Mouse (Mus musculus) ES-Bruce4 (cell line): ENCODE results near the gene Ppp1r2. TPM values are rescaled to one million over a fixed set of nuclear protein-coding genes. Genes with fewer than 3 reads are reported as not detected.
A peak's percentile ranks its signal among the peaks of the same experiment; 100 is the strongest.

Experiments
- H3K27ac ChIP-seq: 2 replicates; pipeline ENCODE4 v1.5.1; 2012; ENCODE audit warnings: low read length, inconsistent platforms; ENCODE audit not compliant: insufficient read depth
- H3K27me3 ChIP-seq: 2 replicates; pipeline ENCODE4 v1.6.1; 2012; ENCODE audit warnings: mild to moderate bottlenecking, low read length, inconsistent platforms; ENCODE audit not compliant: control insufficient read depth, poor library complexity, insufficient read depth, severe bottlenecking
- H3K36me3 ChIP-seq: 2 replicates; pipeline ENCODE4 v1.6.1; 2012; ENCODE audit warnings: inconsistent platforms, mild to moderate bottlenecking, low read length, moderate library complexity; ENCODE audit not compliant: control insufficient read depth, poor library complexity, insufficient read depth, severe bottlenecking
- H3K4me1 ChIP-seq: one replicate; pipeline ENCODE4 v1.8.1; 2011; ENCODE audit warnings: low read length; ENCODE audit not compliant: control insufficient read depth, insufficient read depth
- H3K4me3 ChIP-seq: 2 replicates; pipeline ENCODE4 v1.5.1; 2011; ENCODE audit warnings: low read depth, mild to moderate bottlenecking, low read length
- H3K9ac ChIP-seq: 2 replicates; pipeline ENCODE4 v1.6.1; 2012; ENCODE audit warnings: low read depth, mild to moderate bottlenecking, inconsistent platforms; ENCODE audit not compliant: poor library complexity, severe bottlenecking
- H3K9me3 ChIP-seq: replicated peaks from 2 replicates; pipeline ENCODE4 v1.6.1; 2012; ENCODE audit warnings: mild to moderate bottlenecking, low read length, inconsistent platforms; ENCODE audit not compliant: control insufficient read depth, poor library complexity, insufficient read depth, severe bottlenecking
- CTCF ChIP-seq: IDR thresholded peaks from one replicate; pipeline ENCODE4 v1.8.1; 2011; ENCODE audit warnings: low read depth, low read length
- EP300 ChIP-seq: IDR thresholded peaks from 2 replicates; pipeline ENCODE4 v1.6.1; 2011; ENCODE audit warnings: low read depth, low read length; ENCODE audit not compliant: insufficient read depth
- POLR2A ChIP-seq: IDR thresholded peaks from one replicate; pipeline ENCODE4 v1.8.1; 2011; ENCODE audit warnings: low read length; ENCODE audit not compliant: insufficient read depth
- polyA plus RNA-seq: library from polyadenylated mRNA; stranded (reverse); fragments of >200 nt; gene quantifications from 2 replicates; pipeline ENCODE4 v1.2.4, GENCODE M21; 2011; ENCODE audit warnings: low read depth; ENCODE audit not compliant: missing spikeins, insufficient read depth, insufficient read length

Gene Ppp1r2
- polyA plus RNA-seq, 1 experiment, result 75.6 TPM

GRCm38 (mm10) chr16:31278581-31278980 lies 3.5 kb upstream of the Ppp1r2 start:
- no peaks in the 10 kb centered on the region for H3K4me1 ChIP-seq
- H3K4me3 ChIP-seq, result no peak overlapping the region
- no peaks in the 10 kb centered on the region for H3K9me3 ChIP-seq
- no peak overlapping the region for H3K9ac ChIP-seq
- H3K27ac ChIP-seq, result no peak overlapping the region
- H3K36me3 ChIP-seq, result no peaks in the 10 kb centered on the region
- no peaks in the 10 kb centered on the region for H3K27me3 ChIP-seq
- TF ChIP-seq CTCF (no peak), POLR2A (no peak), EP300 (no peak)

- no peaks in the 10 kb centered on the region for H3K27me3 ChIP-seq
- TF ChIP-seq EP300 (no peak), CTCF (no peak), POLR2A (no peak)
- no peaks in the 10 kb centered on the region for H3K9me3 ChIP-seq
- no peak overlapping the region for H3K9ac ChIP-seq
- no peaks in the 10 kb centered on the region for H3K36me3 ChIP-seq
- no peaks in the 10 kb centered on the region for H3K4me1 ChIP-seq
- H3K4me3 ChIP-seq, result no peak overlapping the region
- no peak overlapping the region for H3K27ac ChIP-seq
These were observed 3.0 kb upstream of the Ppp1r2 start for GRCm38 (mm10) chr16:31278081-31278480.

GRCm38 (mm10) chr16:31276962-31277361 lies 1.9 kb upstream of the Ppp1r2 start:
- H3K4me1 ChIP-seq, result peaks cover 3% of the 10 kb centered on the region
- no peak overlapping the region for H3K4me3 ChIP-seq
- TF ChIP-seq POLR2A (no peak), CTCF (no peak), EP300 (no peak)
- peaks cover 7% of the 10 kb centered on the region for H3K36me3 ChIP-seq
- no peak overlapping the region for H3K9ac ChIP-seq
- H3K9me3 ChIP-seq, result no peaks in the 10 kb centered on the region
- H3K27me3 ChIP-seq, result no peaks in the 10 kb centered on the region
- no peak overlapping the region for H3K27ac ChIP-seq

- no peaks in the 10 kb centered on the region for H3K9me3 ChIP-seq
- H3K9ac ChIP-seq, result no peak overlapping the region
- no peak overlapping the region for H3K27ac ChIP-seq
- peaks cover 3% of the 10 kb centered on the region for H3K4me1 ChIP-seq
- no peak overlapping the region for H3K4me3 ChIP-seq
- H3K27me3 ChIP-seq, result no peaks in the 10 kb centered on the region
- peaks cover 7% of the 10 kb centered on the region for H3K36me3 ChIP-seq
- TF ChIP-seq CTCF (no peak), EP300 (no peak), POLR2A (no peak)
These were observed 1.5 kb upstream of the Ppp1r2 start for GRCm38 (mm10) chr16:31276539-31276938.

- no peak overlapping the region for H3K27ac ChIP-seq
- H3K9ac ChIP-seq, result peak overlapping the region; percentile 99
- no peaks in the 10 kb centered on the region for H3K9me3 ChIP-seq
- peak overlapping the region; percentile 98 for H3K4me3 ChIP-seq
- H3K4me1 ChIP-seq, result peaks cover 3% of the 10 kb centered on the region
- no peak for TF ChIP-seq CTCF
- H3K36me3 ChIP-seq, result peaks cover 11% of the 10 kb centered on the region
- no peaks in the 10 kb centered on the region for H3K27me3 ChIP-seq
These were observed 993 bp downstream of the Ppp1r2 start for GRCm38 (mm10) chr16:31274084-31274483.

GRCm38 (mm10) chr16:31266692-31267091 lies 8.4 kb downstream of the Ppp1r2 start:
- Histone ChIP-seq H3K9ac (no peak overlapping the region), H3K4me1 (no peaks in the 10 kb centered on the region), H3K27ac (no peak overlapping the region), H3K36me3 (peaks cover 7% of the 10 kb centered on the region), H3K9me3 (no peaks in the 10 kb centered on the region), H3K27me3 (no peaks in the 10 kb centered on the region), H3K4me3 (no peak overlapping the region)
- TF ChIP-seq EP300 (no peak), POLR2A (no peak), CTCF (no peak)
